Mouse (Mus musculus) heart, postnatal 4 days (tissue): ENCODE measurements around the gene Phf1. TPM values are rescaled to one million over a fixed set of nuclear protein-coding genes. Genes with fewer than 3 reads are reported as not detected.

Source experiments
- DNase-seq: peaks from one replicate; pipeline ENCODE4 v3.0.0; 2021
- total RNA-seq, 2 experiments: library from RNA; stranded (reverse); gene quantifications; 2 replicates each; pipeline ENCODE4 v1.2.3; 2021

The Phf1 gene
- total RNA-seq, 2 experiments from 2014 or later: 9.9 to 10.0 TPM

DNA sequence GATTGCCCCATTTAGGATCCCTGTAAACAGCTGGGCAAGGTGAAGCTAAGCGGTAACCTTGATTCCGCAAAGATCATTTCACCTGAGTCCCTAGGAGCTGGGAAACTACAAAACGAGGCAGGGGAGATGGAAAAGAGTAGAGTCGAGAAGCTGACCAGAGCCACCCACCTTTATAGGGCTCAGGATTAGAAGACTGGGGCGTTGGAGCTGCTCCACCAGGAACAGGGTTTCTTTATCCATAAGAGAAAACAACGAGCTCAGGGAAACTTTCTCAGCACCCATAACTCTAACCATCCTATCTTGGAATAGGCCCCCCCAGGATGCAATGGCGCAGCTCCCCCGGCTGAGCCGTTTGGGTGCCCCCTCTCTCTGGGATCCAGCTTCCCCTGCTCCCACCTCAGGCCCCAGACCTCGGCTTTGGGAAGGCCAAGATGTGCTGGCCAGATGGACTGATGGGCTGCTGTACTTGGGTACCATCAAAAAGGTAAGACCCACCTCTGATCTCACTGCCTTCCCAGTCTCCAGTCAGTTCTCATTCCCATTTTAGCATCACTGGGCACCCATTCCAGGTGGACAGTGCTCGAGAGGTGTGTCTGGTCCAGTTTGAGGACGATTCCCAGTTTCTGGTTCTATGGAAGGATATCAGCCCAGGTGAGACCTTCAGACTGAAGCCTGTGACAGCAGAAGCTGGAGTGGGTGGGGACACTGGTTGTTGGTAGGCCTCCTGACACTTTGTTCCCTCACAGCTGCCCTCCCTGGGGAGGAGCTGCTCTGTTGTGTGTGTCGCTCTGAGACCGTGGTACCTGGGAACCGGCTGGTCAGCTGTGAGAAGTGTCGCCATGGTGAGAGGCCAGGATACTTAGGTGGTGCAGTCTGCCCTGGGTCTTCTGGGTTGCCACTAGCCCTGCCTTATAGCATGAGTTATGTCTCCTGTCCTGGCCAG lies 1.3 kb downstream of the Phf1 start:
- DNase-seq: no peak

DNA sequence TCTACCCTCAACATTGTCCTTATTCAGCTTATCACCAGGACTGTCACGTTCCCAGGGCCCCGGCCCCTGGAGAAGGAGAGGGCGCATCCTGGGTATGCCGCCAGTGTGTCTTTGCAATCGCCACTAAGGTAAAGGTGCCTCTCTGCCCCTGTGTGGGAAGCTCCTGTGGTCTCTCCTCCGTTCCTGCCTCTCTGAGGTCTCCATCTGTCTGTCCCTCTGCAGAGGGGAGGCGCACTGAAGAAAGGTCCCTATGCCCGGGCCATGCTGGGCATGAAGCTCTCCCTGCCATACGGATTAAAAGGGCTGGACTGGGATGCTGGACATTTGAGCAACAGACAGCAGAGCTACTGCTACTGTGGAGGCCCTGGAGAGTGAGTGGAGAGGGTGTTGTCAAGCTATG lies 2.2 kb downstream of the Phf1 start:
- DNase-seq: no peak

DNA sequence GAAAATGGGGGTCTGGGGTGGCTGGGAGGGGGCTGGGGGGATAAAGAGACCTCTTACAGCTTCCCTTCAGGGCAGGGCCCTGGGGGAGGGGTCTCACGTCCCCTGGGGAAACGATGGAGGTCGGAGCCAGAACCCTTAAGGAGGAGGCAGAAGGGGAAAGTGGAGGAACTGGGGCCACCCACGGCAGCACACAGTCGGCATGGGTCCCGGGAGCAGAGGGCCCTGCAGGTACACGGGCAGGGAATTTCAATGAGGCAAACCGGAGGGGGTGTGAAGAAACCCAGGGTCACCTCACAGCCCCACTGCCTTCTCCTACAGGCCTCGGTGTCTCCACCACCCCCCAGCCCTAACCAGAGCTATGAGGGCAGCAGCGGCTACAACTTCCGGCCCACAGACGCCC lies 3.6 kb downstream of the Phf1 start:
- no peak for DNase-seq

DNA sequence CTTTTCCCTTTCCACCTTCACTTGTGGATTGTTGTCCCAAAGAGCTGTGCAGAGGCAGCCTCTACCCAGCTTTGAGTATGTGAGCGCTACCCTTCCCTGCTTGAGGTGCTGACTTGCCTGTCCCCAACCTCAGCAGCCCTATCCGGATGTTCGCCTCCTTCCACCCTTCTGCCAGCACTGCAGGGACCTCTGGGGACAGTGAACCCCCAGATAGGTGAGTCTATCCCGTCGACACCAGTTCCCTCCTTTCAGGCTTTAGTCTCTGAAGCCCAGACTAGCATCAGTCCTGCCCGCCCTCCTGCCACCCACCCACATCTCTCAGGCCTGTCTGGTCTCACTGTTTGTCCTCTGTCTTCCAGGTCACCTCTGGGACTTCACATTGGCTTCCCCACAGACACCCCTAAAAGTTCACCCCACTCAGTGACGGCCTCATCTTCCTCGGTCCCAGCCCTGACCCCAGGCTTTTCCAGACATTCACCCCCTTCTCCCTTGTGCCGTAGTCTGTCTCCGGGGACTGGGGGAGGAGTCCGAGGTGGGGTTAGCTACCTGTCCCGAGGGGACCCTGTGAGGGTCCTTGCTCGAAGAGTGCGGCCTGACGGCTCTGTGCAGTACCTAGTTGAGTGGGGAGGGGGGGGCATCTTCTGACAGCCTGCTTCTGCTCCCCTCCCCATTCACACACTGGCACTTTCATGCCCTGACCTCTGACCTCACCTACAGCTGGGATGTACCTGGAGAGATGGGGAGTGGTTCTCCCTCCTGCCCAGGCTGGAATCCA lies 4.3 kb downstream of the Phf1 start:
- DNase-seq: no peak

DNA sequence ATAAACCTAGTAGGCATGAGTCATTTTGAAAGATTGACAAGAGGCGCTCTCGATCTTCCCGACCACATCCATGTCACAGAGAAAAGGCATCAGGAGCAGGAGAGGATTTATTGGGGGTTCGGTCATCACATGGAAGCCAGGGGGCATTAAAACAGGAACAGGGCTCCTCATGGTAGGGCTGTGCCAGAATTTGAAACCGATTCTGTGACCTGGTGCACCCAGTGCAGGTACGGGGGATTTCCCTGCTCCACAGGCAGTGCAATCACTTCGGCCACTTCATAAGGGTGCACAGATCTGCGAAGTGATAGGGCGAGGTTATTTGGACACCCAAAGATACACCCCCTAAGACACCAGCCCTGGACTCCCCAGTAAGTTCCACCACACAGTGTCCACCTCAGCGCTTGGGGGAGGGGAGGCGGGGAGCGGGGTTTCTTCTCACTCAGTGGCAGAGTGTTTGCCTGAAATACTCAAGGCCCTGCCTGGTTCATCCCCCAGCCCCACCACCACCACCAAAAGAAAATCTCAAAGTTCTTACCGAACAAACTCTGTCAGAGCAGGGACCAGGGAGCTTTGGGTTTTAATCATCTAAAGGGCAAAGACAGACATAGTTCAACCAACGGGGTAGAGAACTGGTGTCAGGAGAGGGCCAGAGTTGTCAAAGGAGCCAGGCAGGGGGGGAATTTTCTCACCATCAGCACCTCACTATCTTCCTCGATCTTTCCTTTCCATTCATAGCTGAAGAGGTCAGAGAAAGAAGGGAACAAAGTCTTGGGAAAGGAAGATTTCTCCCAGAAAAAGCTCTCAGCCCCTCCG lies 5.2 kb downstream of the Phf1 start:
- no peak for DNase-seq

DNA sequence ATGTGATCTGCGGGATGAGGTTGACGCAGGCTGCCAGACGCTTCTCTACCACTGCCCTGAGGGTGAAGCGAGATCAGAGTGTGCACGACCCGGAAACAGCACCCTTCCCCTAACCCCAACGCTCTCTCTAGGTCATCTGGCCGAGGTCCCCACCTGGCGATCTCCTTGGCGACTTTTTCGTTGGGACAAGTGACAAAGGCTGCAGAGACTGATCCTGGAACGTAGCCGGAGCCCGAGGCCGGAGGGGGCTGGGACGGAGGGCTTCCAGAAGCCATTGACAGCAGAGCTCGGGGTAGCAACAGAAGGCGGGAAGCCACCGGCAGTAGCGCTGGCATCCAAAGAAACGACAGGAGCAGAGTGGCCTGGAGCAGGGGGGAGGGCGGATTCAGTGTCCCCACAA lies 5.9 kb downstream of the Phf1 start:
- peak; percentile 39 for DNase-seq

DNA sequence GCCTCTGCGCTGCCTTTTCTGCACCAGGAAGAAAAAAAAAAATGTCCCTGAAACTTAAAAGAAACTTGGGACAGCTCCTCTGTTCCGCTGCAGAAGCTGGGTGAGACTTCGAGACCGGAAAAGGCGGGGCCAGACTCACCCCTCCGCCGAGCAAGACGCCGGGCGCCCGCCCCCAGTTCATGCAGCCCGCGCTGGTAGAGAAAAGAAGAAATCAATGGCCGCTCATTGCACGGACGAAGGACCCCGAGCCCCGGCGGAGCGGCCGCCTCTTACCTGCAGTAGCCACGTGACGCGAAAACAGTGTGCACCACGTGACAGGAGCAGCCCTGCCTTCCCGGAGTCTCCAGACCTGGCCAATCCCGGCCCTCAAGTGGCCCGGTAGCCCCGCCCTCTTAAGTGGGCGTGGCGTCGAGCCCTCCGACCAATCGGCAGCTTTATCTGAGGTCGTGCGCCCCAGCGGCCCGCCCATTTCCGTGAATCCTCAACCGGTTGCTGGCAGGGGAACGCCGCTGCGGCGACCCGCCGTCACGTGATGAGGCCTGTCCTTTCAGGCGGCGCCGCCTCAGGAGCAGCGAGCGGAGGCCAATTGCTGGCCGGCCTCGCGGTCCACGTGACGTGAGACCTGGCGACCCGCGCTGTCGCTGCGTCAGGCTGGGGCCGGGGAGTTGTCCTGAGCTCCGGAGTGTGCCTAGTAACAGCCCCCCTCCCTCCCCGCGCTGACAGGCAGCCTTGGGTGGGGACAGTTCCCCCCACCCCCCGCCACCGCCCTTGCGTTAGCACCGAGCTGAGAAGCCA lies 6.5 kb downstream of the Phf1 start, which contains the start of gene Cuta:
TSS of gene Cuta (minus strand) at position 392 of the 795 bp plus-strand sequence.
- DNase-seq: peak; percentile 99

DNA sequence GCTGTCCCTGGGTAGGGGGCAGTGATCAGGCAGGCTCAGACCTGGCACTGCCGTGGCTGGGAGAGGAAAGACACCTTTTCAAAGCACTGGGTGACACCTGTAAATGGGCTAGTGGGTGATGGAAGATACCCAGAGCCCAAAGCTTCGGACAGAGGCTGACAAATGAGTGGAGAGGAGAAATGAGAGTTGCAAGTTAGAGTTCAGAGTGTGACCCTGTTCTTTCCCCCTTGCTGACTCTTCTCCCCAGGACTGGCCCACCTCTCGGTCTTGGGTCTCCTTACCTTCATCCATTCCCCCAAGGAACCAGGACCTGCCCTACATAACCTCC lies 7.1 kb downstream of the Phf1 start:
- DNase-seq: no peak

DNA sequence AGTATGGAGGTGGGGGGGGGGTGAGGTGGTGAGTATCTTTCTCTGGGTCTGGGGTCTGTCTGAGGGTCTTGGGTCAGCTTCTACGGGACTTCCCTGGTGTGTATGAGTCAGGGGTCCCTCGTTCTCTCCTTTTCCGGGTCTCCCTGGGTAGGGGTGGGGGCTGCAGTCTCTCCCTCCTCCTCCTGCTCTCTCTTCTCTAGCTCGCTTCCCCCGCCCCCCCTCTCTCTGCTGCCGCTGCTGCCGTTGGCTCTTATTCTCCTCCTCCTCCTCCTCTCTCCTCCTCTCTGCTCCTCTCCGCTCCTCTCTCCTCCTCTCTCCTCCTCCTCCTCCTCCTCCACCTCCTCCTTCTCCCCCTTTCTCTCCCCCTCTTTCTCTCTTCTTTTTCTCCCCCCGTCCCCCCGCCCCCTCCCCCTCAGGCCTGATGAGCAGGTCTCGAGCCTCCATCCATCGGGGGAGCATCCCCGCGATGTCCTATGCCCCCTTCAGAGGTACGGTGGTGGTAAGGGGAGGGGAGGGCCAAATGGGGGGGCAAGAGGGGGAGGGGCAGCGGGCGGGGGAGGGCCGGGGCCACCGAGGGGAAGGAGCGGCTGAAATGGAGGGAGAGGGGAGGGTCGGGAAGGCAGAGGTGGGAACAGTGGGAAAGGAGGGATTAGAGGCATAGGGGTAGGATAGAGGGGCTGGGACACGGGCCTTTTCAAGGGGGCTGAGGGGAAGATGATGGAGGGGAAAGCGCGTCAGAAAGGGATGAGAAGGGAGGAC lies 8.4 kb downstream of the Phf1 start, which contains the start of gene Syngap1:
TSS of gene Syngap1 (plus strand) at position 223 of the 759 bp plus-strand sequence.
- DNase-seq: no peak

DNA sequence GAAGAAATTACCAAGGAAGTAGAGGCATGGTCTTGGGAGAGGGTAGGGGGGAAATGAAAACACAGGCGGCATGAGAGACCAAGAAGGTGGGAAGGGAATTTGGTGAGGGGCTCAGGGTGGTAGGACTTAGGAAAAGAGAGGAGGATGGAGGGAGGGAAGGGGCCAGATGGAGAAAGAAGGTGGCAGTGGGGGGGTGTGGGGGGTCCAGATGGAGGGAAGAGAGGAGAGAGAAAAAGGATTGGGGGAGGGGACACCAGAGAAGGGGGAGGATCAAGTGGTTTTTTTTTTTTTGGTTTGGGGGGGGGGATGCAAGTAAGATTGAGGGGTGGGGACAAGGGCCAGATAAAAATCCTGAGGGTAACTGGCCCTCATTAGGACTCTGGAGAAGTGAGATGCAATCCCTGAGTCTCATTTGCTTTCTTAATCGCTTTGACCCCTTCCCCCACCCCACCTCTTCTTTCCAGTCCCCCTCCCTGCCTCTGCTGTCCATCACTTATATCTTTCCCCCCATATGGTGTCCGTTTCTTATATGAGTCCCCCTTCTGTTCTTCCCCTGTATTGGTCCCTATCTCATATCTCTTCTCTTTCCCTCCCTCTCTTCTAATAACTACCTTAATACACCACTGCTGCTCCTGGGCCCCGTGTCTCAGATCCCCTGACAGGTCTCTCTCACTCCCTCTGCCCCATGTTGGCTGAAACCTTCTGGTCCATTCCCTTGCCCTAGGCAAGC lies 9.2 kb downstream of the Phf1 start:
- DNase-seq: no peak

DNA sequence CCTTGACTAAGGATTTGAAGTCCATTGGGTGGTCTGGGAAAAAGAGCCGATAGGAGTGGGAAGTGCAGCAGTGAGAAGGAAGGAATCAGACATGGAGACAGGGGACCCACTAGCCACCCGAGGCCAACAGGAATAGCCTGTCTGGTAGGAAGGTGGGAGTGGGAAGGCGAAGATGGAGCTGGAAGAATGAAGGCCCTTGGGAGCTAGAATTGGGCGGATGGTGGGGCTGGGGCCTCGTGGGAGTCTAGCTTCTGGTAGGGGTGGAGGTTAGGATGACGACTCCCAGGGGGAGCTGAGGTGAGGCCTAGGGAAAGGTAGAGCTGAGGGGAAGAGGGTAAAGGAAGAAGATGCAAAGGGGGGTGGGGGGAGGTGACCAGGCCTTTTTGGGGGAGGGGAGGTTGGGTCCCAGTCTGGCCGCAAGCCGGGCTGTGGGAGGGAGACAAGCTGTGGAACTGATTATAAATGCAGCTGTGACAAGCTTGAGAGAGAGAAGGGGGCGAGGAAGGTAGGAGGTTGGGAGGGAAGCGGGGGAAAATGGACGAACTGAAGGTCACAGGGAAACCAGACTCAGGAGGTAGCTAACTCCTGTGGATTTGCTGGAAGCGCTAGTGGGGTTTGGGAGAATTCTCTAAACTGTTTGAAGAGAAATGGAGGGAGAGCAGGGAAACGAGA lies 13.1 kb downstream of the Phf1 start:
- no peak for DNase-seq

DNA sequence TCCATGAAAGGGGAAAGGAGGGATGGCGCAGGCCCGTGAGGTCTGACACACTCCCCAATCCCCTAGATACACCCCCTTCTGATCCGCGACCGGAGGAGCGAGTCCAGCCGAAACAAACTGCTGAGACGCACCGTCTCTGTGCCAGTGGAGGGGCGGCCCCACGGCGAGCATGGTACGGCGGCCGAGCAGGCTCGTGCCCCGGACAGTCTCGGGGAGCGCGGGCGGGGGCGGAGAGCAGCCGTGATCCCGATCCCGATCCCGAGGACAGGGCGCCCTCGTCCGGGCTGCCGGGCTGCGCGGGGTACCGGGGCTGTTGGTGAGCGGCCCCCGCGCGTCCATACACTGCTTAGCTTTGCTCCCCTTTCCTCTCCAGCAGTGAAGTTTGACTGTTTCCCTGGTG lies 13.7 kb downstream of the Phf1 start:
- DNase-seq: peak; percentile 84

DNA sequence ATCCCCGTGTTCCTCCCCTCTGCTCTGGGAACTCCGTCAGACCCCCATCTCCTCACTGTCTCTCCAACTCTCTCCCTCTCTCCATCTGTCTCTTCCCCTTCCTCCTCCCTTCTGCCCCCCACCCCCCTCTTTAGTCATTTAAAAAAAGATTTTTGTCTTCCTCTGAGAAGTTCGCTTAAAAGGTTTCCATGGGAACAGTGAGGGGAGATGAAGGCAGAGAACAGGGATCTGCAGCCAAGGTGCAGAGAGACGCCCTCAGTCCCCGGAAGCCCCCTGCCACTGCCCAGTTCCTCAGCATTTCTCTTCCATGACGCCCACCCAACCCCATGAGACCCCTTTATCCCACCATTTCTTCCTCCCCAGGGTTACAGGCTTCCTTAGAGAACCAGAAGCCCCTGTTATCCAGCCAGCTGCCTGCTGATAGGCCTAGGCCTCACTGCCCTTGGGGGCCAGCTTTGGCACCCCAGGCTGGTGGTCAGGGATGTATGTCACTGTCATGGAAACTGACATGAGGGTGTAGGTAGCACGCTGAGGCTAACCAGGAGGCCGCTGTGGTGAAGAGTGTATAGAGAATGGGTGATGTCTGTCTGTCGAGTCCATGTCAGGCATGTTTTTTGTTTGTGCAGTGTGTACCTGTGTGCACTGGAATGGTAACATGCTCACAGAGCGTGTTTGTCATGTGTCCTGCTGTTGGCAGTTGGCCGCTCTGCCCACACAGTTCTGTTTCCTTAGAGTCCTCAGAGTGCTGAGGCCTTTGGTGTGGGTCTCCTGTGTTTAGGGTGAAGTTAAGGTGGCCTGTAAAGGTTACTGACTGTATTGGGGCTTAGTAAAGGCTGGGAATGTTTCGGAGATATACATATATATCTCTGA lies 14.6 kb downstream of the Phf1 start:
- no peak for DNase-seq

DNA sequence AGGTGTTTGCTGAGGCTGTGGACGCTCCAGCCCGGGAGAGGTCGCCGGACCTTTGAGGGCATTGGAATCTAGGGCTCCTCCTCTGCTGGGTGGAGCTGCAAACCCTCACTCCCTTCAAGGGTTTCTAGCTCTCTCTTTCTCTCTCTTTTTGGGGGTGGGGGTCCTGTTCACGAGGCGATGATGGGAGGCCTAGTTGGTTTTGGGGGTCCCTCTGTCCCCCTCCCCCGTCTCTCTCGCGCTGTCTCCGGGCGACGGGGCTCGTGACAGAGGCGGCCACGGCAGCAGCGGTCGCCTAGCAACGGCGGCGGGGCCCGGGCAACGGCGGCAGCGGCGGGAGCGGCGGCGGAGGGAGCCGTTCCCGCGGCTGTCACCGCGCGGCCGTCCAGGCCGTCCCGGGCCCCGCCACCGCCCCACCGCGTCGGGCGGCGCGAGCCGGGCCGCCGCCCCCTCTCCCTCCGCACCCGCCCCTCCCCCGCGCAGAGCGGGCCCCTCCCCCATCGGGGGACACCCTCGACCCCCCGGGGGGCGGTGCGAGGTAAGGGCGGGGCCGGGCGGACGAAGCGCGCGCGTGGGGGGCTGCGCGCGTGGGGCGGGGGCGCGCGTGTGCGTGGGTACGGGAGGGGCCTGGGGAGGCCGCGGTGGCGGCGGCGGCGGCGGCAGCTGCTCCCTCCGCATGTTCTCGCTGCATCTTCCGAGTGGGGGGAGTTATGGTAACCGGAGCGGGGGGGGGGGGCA lies 15.6 kb downstream of the Phf1 start:
- DNase-seq: peak; percentile 64

DNA sequence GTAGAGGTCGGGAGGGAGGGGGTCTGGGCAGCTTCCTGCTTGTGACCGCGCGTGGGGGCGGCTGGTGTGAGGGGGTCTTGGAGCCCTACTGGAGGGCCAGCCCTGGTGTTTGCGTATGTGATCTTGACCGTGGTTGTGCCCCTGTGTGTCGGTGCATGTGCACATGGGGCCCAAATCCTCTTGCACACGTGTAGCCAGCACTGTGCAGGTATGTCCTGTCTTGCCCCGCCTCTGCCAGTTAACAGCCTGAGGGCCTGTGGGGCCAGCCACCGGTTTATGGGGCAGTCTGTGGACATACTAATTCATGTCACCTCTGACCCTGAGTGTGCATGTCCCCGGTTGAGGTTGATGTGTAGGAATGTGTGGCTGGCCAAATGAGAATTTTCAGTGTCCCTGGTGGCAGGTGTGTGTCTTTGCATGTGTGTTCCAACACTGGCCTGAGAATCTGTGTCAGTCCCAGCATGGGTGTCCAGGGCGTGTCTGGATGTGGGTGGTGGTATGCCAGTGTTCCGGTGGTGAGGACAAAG lies 16.3 kb downstream of the Phf1 start:
- DNase-seq: no peak

DNA sequence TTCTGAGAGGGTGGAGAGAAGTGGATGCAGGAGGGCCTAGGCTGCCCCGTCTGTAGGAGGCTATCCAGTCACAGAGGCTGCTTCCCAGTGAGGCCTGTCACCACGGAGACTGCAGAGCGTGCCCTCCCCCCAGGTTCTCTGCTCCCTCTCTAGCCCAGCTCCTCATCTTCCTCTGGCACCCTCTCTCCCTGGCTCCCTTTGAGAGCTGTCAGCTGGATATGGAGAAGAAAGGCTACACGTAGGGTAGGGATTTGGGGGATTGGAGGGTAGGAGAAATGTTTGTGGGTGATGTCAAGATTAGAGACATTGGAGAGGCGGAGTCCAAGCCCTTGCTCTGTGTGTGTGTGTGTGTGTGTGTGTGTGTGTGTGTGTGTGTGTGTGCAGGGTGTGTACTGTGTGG lies 17.0 kb downstream of the Phf1 start:
- DNase-seq: no peak

DNA sequence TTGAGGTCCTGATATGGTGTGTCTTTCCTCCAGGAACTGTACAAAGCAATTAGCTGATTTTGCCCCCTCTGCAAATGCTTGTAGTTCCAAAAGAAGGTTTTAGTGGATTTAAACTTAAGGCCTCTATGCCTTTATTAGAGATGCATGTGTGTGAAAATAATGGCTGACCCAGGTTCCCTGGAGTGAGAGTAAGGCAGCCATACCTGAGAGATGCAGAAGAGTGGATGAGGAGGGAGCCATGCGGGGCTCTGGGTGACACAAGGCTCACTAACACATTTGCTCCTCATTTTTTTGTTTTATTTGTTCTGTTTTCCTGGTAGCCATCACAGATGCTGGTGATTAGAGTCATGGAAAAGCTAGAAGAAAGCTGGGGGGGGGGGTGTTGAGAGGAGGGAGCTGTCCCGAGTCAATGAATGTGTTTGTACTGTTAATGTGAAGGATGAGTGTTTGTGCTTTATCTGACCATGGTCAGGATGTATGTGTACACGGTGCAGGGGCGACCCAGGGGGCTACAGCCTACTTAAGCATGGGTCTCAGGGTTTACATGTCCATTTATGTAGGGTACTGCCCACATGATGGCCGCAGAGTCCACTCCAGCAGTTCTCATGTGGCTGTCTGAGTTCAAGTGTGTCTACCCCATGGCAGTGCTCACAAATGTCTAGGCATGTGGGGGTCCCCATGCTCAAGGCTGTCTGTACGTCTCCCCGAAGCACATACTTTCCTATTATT lies 17.9 kb downstream of the Phf1 start:
- DNase-seq: no peak
